Mouse (Mus musculus) c-Kit-positive CD71-positive TER-119-negative erythroid progenitor cells, embryonic 14.5 days (primary cell): Measurements from ENCODE around the gene Ripply3.

Experiments
- DNase-seq: peaks from one replicate; pipeline ENCODE4 v3.0.0-alpha.2; 2013; ENCODE audit warnings: low read depth

The Ripply3 gene

DNA sequence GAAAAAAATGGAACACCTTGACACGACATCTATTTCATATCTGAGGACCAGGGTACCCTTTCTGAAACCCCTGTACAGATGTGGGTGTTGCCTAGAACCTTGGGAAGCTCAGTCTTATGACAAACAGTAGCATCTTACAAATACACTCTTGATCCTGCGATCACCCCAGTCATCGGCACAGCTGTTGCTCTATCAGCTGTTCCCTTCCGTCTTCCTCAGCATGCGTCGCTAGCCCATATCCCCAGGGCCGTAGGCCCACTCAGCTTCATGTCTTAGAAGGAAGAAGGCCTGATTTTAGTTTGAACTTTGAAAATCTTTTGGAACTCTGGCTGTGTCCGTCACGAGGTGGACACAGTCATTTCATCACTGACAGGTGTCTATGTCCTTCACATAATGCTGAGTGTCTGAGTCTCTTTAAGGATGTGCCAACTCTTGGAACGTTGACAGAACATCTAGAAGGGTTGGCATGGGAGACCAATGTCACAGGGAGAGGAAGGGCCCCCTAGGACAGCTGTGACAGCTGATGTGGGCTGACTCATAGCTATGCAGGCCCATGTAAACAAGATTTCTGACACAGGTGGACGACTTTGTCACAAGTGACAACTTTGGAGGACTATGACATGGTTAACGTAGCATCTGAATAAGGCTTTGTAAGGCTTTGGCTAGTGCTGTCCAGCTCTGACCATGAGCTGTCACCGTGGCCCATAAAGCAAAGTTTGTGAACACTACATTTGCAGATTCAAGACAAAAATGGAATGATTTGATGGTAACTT lies 32.5 kb downstream of the Ripply3 start:
- no peak for DNase-seq

DNA sequence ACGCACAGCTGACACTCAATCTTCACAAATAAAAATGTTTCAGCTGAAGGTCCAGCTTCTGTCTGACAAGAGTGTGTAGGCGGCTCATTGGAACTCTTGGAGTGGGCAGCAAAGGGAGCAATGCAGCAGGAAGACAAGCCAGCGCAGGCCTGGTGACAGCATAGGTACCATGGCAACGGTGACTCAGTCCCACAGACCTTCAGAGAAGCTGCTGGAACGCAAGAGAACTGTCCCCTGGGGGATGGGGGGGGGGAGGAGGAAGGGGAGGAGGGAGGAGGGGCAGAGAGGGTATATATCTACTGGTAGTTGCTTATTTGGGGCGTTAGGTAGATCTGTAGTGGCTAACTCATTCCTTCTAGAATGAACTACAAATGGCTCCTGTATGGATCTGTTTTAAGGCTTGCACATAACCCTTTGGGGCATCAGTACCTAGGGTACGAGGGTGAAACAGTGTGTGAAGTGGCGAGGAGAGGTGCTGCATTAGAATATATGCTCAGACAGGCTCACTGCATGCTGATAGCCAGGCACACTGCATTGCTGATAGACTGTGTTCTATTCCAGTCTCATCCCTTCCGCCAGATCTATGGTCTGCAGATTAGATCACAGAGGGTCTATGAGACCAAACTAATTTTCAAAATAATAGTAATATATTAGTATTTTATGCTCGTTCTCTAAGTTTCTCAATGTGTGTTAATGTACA lies 34.1 kb downstream of the Ripply3 start:
- no peak for DNase-seq

DNA sequence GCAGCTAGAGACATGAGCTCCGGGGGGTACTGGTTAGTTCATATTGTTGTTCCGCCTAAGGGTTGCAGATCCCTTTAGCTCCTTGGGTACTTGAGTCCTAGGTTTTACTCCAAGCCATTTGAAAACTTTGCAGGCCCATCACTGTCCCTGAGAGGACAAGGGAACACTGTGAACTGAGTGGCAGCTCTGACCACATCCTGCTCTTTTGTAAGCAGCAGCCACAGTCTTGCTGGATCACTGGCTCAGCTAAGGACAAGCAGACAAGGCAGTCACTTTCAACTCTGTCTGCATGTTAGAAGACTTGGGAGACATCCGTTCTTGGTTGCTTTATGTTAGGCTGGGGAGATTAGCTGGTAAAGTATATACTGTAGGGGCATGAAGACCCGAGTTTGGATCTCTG lies 35.6 kb downstream of the Ripply3 start:
- no peak for DNase-seq

DNA sequence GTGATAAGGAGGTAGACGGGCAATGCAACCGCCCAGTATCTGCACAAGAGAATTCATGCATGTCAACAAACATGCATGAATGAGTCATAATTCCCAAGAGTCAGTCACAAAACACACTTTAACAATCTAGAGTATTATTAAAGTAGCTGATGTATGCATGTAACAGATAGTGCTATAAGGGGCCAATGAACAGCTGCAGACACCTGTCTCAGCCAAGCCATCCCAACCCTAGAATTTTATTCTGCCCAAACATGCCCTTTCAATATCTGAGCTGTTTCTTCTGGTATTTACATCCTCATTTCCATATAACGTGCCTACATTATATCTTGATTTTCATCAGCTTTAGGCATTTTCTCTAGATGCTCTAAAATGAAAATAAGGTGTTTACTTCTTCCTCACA lies 37.2 kb downstream of the Ripply3 start:
- DNase-seq: no peak

DNA sequence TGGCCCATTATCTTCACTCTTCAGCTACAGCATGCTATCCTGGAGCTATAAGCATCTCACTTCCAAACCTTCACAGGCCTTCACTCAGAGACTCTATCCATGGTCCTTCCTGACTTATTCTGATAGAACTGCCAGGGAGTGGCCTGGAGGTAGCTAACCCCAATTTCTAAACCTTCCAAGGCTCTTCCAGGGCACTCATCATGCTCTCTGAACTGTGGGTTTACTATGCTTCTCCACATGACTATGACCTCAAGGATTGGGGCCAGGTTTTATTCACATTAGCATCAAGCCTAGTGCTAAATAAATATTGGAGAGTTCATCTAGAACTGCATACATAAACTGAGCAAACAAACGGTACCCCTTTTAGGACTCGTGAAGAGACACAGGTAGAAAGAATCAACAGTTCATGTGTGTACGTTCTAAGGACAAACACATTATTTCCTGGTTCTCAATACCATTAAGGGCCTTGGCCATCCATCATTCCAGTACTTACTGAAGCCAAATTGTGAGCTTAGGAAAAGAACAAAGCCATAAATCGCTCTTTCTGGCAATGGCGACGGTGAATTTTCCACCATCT lies 41.5 kb downstream of the Ripply3 start:
- peak; percentile 33 for DNase-seq

DNA sequence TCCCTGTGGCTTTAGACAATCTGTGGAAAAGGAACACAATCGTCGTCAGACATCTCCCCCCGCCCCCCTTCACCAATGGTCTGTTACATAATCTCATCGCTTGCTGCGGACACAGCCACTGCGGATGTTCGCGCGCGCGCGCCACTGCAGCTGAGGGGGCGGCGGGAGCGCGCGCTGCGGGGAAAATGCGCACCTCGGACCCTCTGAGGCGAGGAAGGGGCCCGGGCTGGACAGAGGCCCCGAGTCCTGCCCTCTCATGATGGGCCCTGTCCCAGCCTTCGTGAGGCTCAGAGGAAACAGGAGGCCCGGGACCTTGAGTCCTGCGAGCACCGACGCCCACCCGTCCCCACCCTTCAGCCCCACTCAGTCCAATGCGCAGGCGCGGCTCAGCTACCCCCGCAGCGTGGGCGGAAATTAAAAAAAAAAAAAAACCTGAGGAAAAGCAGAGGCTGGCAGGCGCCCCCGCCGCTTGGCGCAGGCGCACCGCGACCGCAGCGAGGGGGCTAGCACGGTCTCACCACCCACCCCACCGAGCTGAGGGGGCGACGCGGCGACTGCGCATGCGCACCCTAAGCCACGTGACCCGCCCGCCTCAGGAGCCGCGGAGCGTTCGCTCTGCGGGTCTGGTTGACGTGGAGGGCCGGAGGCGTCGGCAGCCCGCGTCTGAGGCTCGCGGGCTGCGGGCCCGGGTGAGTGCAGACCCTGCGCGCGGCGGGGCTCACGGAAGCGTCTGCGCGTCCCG lies 42.1 kb downstream of the Ripply3 start, which contains the start of gene Ttc3:
Ttc3 (plus strand) TSS at position 446 of the 742 bp plus-strand sequence.
- peak; percentile 59 for DNase-seq

DNA sequence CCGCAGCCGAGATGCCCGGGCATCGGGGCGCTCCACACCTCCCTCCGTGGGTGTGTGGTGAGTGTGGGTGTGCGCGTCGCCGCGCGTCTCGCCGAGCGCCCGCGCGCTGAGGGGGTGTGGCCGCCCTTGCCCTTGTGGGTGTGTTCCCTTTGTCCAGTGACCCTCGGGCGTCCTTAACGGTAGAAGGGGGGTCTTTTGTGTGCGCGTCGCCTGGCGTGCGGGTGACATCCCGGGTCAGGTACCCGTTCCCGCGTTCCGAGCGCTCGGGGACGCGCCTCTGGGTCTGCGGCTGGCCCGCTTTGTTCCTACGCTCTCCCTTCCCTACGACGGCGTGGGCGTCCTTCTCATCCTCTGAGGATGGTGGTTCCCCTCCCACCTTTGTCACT lies 42.7 kb downstream of the Ripply3 start:
- peak; percentile 38 for DNase-seq

DNA sequence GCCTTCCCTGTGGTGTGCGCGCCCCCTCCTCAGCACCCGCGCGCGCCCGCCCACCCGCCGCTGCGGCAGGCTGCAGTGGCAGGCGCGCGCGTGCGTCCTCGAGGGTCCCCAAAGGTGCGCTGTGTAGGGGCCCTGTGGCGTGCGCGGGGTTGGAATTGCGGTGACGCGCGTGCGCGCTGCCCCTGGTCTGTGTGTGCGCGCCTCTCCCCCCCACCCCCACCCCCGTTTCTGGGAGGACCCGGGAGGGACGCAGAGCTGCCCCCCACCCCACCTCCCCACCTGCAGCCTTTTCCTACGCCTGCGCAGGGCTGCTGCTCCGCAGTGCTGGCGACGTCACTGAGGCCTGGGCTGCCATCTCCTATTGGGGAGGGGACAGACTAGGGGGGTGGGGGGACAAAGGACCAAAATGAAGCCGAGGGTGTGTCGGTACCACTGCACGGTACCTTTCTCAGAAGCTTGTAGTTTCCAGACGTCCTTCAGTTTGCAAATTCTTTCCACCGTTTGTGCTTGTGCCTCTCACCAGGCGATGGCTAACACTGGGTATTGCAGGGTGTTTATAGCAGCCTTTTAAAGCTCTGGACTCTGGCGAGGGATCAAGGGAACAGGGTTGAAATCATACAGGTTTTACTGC lies 43.2 kb downstream of the Ripply3 start, which contains the start of gene Pigp:
Pigp (minus strand) TSS at position 542 of the 631 bp plus-strand sequence.
- DNase-seq: peak; percentile 45

DNA sequence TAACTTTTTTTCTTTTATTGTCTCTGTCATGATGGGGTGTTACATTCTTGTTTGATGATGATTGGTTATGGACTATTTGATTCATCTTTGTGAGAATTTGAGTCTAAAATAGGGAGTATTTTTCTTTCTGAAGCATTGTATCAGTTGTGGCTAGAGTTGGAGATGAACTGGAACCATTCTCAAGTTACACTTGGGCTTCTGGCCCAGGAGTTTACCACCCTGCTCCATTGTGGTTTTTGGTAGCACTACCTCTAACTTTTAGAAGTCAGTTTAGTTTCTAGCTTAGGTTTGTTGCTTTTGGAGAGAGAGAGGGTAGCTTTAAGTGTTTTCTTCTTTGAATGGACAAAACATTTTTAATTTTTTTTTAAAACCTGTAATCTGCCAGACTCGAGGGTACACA lies 51.2 kb downstream of the Ripply3 start:
- no peak for DNase-seq

DNA sequence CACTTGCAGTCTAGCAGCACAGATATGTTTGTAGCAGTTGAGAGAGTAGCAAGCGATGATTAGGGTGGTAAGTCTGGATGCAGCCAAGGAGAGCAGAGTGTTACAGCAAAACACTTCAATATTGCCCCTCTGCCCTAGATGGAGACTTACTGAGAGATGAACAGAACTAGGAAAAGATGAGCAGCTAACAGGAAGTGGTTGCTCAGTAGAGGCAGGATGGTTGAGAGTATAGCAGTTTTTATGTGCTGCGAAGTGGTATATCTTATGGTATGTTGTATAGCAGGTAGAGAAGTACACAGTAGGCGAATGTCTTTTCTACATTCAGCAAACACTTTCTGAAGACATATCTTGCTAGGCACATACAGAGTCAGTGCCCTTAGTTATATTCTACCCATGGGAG lies 55.1 kb downstream of the Ripply3 start:
- no peak for DNase-seq
